Mouse (Mus musculus) left cerebral cortex, adult 8-10 months (tissue): ENCODE results near the gene Gm9049. TPM values are rescaled to one million over a fixed set of nuclear protein-coding genes. Genes with fewer than 3 reads are reported as not detected.
"Not testable (repeated sequence)": the region's sequence is repeated elsewhere in the genome, so short reads cannot be mapped to it uniquely, and the experiment has no call there.

Experiments used
- DNase-seq, 2 experiments: peaks; one replicate each; pipeline ENCODE4 v3.0.0; 2022; ENCODE audit warnings: low spot score in 2 of 2
- total RNA-seq, 4 experiments: library from RNA; stranded (reverse); gene quantifications; 2 replicates each; pipeline ENCODE4 v1.2.4; 2022

The Gm9049 gene
- total RNA-seq, result not detected

DNA sequence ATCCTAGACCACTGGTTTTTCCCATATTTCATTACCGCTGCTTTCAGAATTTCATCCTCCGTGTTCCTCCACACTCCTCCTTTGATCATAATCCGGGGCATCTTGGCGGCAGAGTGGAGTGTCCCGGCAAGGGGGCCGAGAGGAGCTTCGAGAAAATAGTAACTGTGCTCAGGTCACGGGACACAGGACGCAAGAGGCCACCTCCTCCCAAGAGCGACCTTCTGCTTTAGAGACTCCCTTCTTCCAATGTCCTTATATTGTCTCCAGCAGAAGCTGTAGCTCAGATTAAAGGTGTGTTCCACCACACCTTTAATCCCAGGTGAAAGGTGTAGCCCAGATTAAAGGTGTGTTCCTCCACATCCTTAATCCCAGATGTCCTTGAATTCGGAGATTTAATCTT, at the start of gene Gm9049:
TSS of gene Gm9049 (minus strand) at position 101 of the 400 bp plus-strand sequence.
- DNase-seq, result not testable (repeated sequence)

DNA sequence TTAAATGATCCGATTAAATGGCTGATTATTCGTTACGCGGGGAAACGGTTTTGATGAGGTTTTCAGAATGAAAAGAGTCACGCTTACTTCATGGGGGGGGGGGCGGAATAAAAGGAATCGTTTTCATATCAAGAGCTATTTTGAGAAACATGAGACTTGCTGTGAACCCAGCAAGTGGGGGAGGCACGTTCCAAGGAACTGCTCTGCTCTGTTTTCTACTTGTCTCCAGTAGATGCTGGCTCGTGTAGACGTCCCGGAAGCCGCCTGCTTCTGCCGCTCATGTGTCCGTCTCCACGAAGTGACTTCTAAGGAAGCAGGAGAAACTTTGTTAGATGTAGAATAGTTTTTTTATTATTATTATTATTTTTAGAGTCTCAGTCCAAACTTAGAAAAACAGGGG, 46.0 kb upstream of the Gm9049 start:
- DNase-seq, result no peak

DNA sequence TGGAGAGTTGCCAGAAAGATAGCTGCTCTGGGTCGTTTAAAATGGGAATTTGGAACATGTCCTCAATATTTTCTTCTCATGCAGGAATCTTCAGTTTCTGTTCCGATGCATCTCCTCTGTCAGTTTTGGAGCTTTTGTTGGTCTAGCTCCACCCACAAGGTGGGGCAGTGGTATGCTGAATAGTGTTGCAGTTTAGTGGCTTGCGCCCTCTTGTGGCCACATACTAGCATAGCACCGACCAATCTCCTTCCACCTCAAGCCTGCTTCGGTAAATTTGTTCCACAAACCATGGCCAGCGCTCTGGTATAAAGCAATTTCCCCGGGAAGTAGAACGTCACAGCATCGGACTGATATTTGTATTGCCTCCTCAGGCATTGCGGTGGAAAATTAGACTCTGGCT, 16.5 kb upstream of the Gm9049 start:
- peak; percentile 52 to 62 for DNase-seq

- no peak for DNase-seq
Measured at GRCm38 (mm10) chr10:118369518-118369917, 15.6 kb upstream of the Gm9049 start.

- DNase-seq, result not testable (repeated sequence)
Measured at GRCm38 (mm10) chr10:118348579-118348978, 5.3 kb downstream of the Gm9049 start, which contains the start of gene Gm9048. Gene Gm9048 (minus strand): TSS chr10:118348679.

DNA sequence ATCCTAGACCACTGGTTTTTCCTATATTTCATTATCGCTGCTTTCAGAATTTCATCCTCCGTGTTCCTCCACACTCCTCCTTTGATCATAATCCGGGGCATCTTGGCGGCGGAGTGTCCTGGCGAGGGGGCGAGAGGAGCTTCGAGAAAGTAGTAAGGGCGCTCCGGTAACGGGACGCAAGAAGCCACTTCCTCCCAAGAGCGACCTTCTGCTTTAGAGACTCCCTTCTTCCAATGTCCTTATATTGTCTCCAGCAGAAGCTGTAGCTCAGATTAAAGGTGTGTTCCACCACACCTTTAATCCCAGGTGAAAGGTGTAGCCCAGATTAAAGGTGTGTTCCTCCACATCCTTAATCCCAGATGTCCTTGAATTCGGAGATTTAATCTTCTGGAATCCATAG, 10.8 kb downstream of the Gm9049 start, which contains the start of gene Gm9046:
TSS of gene Gm9046 (minus strand) at position 101 of the 400 bp plus-strand sequence.
- not testable (repeated sequence) for DNase-seq

DNA sequence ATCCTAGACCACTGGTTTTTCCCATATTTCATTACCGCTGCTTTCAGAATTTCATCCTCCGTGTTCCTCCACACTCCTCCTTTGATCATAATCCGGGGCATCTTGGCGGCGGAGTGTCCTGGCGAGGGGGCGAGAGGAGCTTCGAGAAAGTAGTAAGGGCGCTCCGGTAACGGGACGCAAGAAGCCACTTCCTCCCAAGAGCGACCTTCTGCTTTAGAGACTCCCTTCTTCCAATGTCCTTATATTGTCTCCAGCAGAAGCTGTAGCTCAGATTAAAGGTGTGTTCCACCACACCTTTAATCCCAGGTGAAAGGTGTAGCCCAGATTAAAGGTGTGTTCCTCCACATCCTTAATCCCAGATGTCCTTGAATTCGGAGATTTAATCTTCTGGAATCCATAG, 16.2 kb downstream of the Gm9049 start, which contains the start of gene Gm9045:
TSS of gene Gm9045 (minus strand) at position 101 of the 400 bp plus-strand sequence.
- DNase-seq, result not testable (repeated sequence)

DNA sequence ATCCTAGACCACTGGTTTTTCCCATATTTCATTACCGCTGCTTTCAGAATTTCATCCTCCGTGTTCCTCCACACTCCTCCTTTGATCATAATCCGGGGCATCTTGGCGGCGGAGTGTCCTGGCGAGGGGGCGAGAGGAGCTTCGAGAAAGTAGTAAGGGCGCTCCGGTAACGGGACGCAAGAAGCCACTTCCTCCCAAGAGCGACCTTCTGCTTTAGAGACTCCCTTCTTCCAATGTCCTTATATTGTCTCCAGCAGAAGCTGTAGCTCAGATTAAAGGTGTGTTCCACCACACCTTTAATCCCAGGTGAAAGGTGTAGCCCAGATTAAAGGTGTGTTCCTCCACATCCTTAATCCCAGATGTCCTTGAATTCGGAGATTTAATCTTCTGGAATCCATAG, 21.6 kb downstream of the Gm9049 start, which contains the start of gene Gm9044:
TSS of gene Gm9044 (minus strand) at position 101 of the 400 bp plus-strand sequence.
- DNase-seq, result not testable (repeated sequence)

DNA sequence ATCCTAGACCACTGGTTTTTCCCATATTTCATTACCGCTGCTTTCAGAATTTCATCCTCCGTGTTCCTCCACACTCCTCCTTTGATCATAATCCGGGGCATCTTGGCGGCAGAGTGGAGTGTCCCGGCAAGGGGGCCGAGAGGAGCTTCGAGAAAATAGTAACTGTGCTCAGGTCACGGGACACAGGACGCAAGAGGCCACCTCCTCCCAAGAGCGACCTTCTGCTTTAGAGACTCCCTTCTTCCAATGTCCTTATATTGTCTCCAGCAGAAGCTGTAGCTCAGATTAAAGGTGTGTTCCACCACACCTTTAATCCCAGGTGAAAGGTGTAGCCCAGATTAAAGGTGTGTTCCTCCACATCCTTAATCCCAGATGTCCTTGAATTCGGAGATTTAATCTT, 27.0 kb downstream of the Gm9049 start, which contains the start of gene Gm9040:
TSS of gene Gm9040 (minus strand) at position 101 of the 400 bp plus-strand sequence.
- DNase-seq, result not testable (repeated sequence)

DNA sequence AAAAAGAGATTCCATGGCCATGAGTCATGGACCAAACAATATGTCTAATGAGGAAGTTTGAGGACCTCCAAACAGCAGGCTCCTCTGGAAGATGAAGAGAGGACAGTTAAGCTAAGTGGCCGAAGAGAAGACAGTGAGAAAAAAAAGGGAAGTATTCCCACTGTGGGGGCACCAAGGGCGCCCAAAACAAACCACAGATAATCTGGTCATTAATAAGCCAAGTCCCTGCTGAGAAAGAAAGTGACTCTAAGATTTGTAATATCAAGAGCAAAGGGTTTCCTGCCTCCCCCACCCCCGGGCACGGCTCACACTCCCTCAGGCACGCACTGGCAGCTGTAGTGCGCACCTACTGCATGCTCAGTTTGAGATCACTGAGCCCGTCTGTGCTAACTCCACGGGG, 34.9 kb downstream of the Gm9049 start:
- DNase-seq, result no peak

GRCm38 (mm10) chr10:118302133-118302532, 51.8 kb downstream of the Gm9049 start:
- not testable (repeated sequence) for DNase-seq

Other genes with a start within 250 kb of the Gm9049 start
- gene Mdm1, start 212.3 kb downstream of the Gm9049 start, total RNA-seq, result 1 to 10 TPM; 6.2 to 9.9 (median 7.2) TPM
- under 1 TPM in 1 of 4 experiments, not detected in 3; 0.46 TPM for gene Il22, start 149.2 kb downstream of the Gm9049 start, total RNA-seq
- under 1 TPM; 0.57 to 1.00 (median 0.76) TPM for gene Gm32717, start 113.3 kb downstream of the Gm9049 start, total RNA-seq
- under 1 TPM; 0.57 to 1.00 (median 0.76) TPM for gene Gm32802, start 95.4 kb downstream of the Gm9049 start, total RNA-seq
- gene Iltifb, start 59.1 kb downstream of the Gm9049 start, total RNA-seq, result not detected
- gene Gm9040, start 27.1 kb downstream of the Gm9049 start, total RNA-seq, result not detected
- not detected for gene Gm9044, start 21.7 kb downstream of the Gm9049 start, total RNA-seq
- not detected for gene Gm9045, start 16.3 kb downstream of the Gm9049 start, total RNA-seq
- not detected for gene Gm9046, start 10.8 kb downstream of the Gm9049 start, total RNA-seq
- not detected for gene Gm9048, start 5.4 kb downstream of the Gm9049 start, total RNA-seq
- not detected for gene Ifng, start 86.9 kb upstream of the Gm9049 start, total RNA-seq